Mouse (Mus musculus) embryonic fibroblast, embryonic 13.5 days (primary cell): Measurements from ENCODE around the gene Celf2.

Source experiments
- CTCF ChIP-seq: IDR thresholded peaks from 2 replicates; pipeline ENCODE4 v1.5.1; 2011; ENCODE audit warnings: mild to moderate bottlenecking, control low read depth, low read length, moderate library complexity, borderline replicate concordance; ENCODE audit not compliant: insufficient read depth
- POLR2A ChIP-seq: IDR thresholded peaks from 2 replicates; pipeline ENCODE4 v1.6.1; 2011; ENCODE audit warnings: low read depth, mild to moderate bottlenecking, control low read depth, low read length, moderate library complexity

- no peak for TF ChIP-seq CTCF
- no peak for TF ChIP-seq POLR2A
Measured at GRCm38 (mm10) chr2:6556913-6557312, 952.5 kb downstream of the Celf2 start.
